ENCODE assay signal across 8 mouse cellular contexts in the genomic region with DNA sequence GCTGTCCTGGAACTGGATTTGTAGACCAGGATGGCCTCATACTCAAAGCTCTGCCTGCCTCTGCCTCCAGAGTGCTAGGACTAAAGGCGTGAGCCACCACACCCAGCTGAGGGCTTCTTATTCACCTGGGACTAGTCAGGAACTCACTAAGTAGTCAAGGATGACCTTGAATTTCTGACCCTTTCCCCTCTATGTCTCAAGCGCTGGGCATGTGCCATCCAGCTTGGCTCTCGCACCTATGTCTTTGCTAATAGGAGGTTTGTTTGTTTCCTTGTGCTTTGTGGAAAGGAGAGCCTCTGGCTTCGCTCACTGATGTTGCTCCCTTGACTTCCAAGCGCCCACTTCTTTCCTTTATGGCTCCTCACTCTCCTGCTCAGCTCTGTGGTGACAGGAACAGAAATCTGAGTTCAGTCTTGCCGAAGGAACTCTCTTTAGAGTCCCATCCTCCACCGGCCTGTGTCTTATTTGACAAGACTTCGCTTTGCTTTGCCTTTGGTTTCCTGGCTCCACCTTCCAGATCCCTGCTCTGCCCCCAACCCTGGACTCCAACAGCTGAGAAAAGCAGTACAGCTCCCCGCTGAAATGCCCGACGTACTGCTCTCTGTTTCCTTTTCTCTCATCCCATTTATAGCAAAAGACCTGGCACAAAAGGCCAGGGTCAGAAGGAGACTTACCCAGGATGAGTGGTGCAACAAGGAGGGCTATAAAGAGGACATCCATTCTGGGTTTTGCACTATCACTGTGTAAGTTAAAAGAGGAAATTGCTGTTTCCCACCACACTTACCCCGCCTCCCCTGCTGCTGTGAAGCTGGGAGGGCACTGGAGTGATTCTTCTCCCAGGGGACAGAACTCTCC. TPM values are rescaled to one million over a fixed set of nuclear protein-coding genes. Genes with fewer than 3 reads are reported as not detected.
DNase-seq lines count a peak whose midpoint lies in the region; ATAC-seq lines count a peak whose summit lies in the region.

A gene (minus strand): TSS at position 795 of the 855 bp plus-strand sequence.

- H3K27ac ChIP-seq in kidney, embryonic 16.5 days (ENCODE audit: low read length) = peak within 1 kb of the TSS; percentile 90
- peak within 1 kb of the TSS; percentile 90 for H3K27ac ChIP-seq in stomach, embryonic 14.5 days (ENCODE audit: low read length)

- H3K27me3 ChIP-seq in kidney, embryonic 16.5 days (ENCODE audit: insufficient read depth, low read length) = no peaks in the 10 kb centered on the region
- H3K27me3 ChIP-seq in stomach, embryonic 14.5 days (ENCODE audit: control insufficient read depth, insufficient read depth, low read length) = no peaks in the 10 kb centered on the region

- peak within 1 kb of the TSS; percentile 37 for H3K4me3 ChIP-seq in kidney, embryonic 16.5 days (ENCODE audit: low read length)
- H3K4me3 ChIP-seq in stomach, embryonic 14.5 days (ENCODE audit: low read depth, low read length) = peak within 1 kb of the TSS; percentile 25

- no peak; the same call in 1 of the 2 replicates for ATAC-seq in kidney, embryonic 16.5 days (ENCODE audit: low FRiP score, low TSS enrichment)
- peak; percentile 30; the same call in 1 of the 2 replicates for ATAC-seq in stomach, embryonic 14.5 days (ENCODE audit: insufficient number of reproducible peaks, insufficient read depth, low FRiP score, low read depth)

- H3K9me3 ChIP-seq in kidney, embryonic 16.5 days (ENCODE audit: low read length) = no peaks in the 10 kb centered on the region
- H3K9me3 ChIP-seq in stomach, embryonic 14.5 days (ENCODE audit: control insufficient read depth, low read depth, low read length) = no peaks in the 10 kb centered on the region

- H3K4me2 ChIP-seq in kidney, embryonic 16.5 days (replicated peaks; ENCODE audit: low read depth, low read length) = peak within 1 kb of the TSS; percentile 49
- peak within 1 kb of the TSS; percentile 51 for H3K4me2 ChIP-seq in stomach, embryonic 14.5 days (replicated peaks; ENCODE audit: low read depth, low read length)

- peak within 1 kb of the TSS; percentile 40 for H3K9ac ChIP-seq in kidney, embryonic 16.5 days (replicated peaks; ENCODE audit: low read length)
- H3K9ac ChIP-seq in stomach, embryonic 14.5 days (replicated peaks; ENCODE audit: low read depth, low read length) = peak within 1 kb of the TSS; percentile 28

- 12% methylated on average over 12 of the region's 12 CpGs for whole genome bisulfite sequencing in kidney, embryonic 16.5 days
- WGBS in stomach, embryonic 14.5 days = 20% methylated on average over 12 of the region's 12 CpGs

- peaks cover 31% of the 10 kb centered on the region for H3K4me1 ChIP-seq in kidney, embryonic 16.5 days (ENCODE audit: insufficient read depth, low read length)
- H3K4me1 ChIP-seq in stomach, embryonic 14.5 days (ENCODE audit: control insufficient read depth, insufficient read depth, low read length) = peaks cover 24% of the 10 kb centered on the region; the same call in 1 of the 2 replicates

- no peak for DNase-seq in frontal cortex, adult 2 months (ENCODE audit: extremely low spot score in 1 of 2, low spot score in 1 of 2)
- no peak for DNase-seq in frontal cortex, postnatal 14 days (ENCODE audit: low spot score in 2 of 2)
- no peak for DNase-seq in adrenal gland, postnatal 4 days (ENCODE audit: low spot score in 2 of 2)
- DNase-seq in heart, adult 18-20 months = peak; percentile 59 to 70
- peak; percentile 75 to 80 for DNase-seq in lung, postnatal 4 days
- DNase-seq in right cerebral cortex, postnatal 25 days = no peak

- no peaks in the 10 kb centered on the region for H3K36me3 ChIP-seq in kidney, embryonic 16.5 days (ENCODE audit: insufficient read depth, low read length)
- H3K36me3 ChIP-seq in stomach, embryonic 14.5 days (ENCODE audit: control insufficient read depth, insufficient read depth, low read length) = no peaks in the 10 kb centered on the region

RNA-seq across cellular contexts. Expression of the gene that starts here (rescaled TPM):
- polyA plus RNA-seq in frontal cortex, adult 2 months (2012; rRNA removed) = 15.0 and 16.2 TPM in 2 replicates
- 10 to 100 TPM; 21.3 to 21.5 TPM for total RNA-seq in adrenal gland, postnatal 4 days (2021)
- 1 to 10 TPM; 7.6 to 9.6 TPM for total RNA-seq in heart, adult 18-20 months (2021)
- 38.8 and 45.7 TPM in 2 replicates for polyA plus RNA-seq in kidney, embryonic 16.5 days (2015; fragmentation: Nextera tagmentation; extraction: Ambion mirVana)
- 26.7 and 28.0 TPM in 2 replicates for polyA plus RNA-seq in stomach, embryonic 14.5 days (2014; fragmentation: Nextera tagmentation; extraction: Ambion mirVana)

Comparison
In these comparisons a context has a peak if more than half of its experiments do, and no peak if none do; other contexts are left out.
1. DNase-seq: peak in heart, adult 18-20 months (2 of 2) and lung, postnatal 4 days (2 of 2); none in frontal cortex, adult 2 months (0 of 2), frontal cortex, postnatal 14 days (0 of 2), adrenal gland, postnatal 4 days (0 of 2) and right cerebral cortex, postnatal 25 days (single experiment).